Mouse (Mus musculus) bone marrow, adult 2 months (tissue): ENCODE measurements around the gene Cmtm6. TPM values are rescaled to one million over a fixed set of nuclear protein-coding genes. Genes with fewer than 3 reads are reported as not detected.

Source experiments
- H3K27ac ChIP-seq: fragments of 200-500 bp; 2 replicates; pipeline ENCODE4 v1.5.1; 2012; ENCODE audit warnings: low read depth, mild to moderate bottlenecking, control low read depth, inconsistent platforms, low read length; ENCODE audit not compliant: control insufficient read depth, poor library complexity, insufficient read depth
- H3K4me1 ChIP-seq: fragments of 200-500 bp; 2 replicates; pipeline ENCODE4 v1.6.1; 2011; ENCODE audit warnings: low read length; ENCODE audit not compliant: control insufficient read depth, insufficient read depth
- H3K4me3 ChIP-seq: fragments of 200-500 bp; replicated peaks from 2 replicates; pipeline ENCODE3; 2011; ENCODE audit warnings: mild to moderate bottlenecking, low read depth, low read length, control low read depth; ENCODE audit not compliant: control insufficient read depth
- CTCF ChIP-seq: fragments of 200-500 bp; IDR thresholded peaks from 2 replicates; pipeline ENCODE4 v1.5.1; 2011; ENCODE audit warnings: low read length, control low read depth; ENCODE audit not compliant: control insufficient read depth, insufficient read depth
- POLR2A ChIP-seq: fragments of 200-500 bp; IDR thresholded peaks from 2 replicates; pipeline ENCODE4 v1.6.1; 2011; ENCODE audit warnings: low read depth, mild to moderate bottlenecking, control low read depth, low read length, borderline replicate concordance; ENCODE audit not compliant: control insufficient read depth
- WGBS: fragments of 180-500 bp; shearing (Covaris S2); methylation state at CpG from one replicate; pipeline ENCODE4 v1.1.7; 2018; 5-methylcytosine and 5-hydroxymethylcytosine counted together
- polyA plus RNA-seq: library from polyadenylated mRNA; stranded (reverse); fragments of >200 nt; gene quantifications from 2 replicates; pipeline ENCODE4 v1.2.4, GENCODE M21; 2011; ENCODE audit warnings: low replicate concordance; ENCODE audit not compliant: missing spikeins, insufficient read depth, insufficient read length

Gene Cmtm6
- polyA plus RNA-seq, 1 experiment = 21.3 TPM

DNA sequence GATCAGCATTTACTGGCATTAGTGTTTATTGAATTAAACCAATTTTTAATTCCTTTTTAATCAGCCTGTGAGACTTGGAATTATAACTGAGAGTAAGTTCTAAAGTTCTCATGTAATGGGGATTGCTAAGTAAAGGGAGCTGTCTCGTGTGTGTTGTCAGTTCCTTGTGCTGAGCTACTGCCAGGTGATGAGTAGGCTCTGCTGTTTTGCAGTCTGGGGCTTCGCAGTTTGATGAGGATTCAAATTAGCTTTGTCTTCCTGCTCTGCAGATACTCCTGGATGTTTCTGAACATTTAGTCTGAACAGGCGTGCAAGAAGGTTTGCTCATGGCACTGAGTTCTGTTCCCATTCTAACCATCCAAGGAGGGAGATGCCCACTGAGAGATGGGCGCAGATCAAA, 33.8 kb upstream of the Cmtm6 start:
- Histone ChIP-seq H3K27ac (no peak overlapping the region), H3K4me1 (no peaks in the 10 kb centered on the region), H3K4me3 (no peak overlapping the region)
- TF ChIP-seq POLR2A (no peak), CTCF (no peak)
- WGBS = 82% methylated on average over 4 of the region's 4 CpGs

DNA sequence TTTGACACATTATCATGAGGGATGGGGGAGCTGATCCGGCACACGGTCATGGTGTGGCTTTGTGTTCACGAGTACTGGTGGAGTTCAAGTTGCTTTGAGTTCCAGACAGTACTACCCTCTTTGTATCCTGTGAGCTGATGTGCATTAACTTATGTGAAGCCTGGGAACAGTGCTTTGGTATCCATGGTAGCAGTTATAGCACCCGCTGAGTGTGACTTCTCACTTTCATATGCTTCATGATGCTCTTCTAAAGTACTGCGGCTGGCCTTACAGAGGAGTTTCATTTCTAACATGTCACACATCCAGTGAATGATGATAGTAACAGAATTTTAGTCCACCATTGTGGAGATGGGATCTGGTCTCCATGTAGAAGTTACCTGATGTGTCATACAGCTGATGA, 33.0 kb upstream of the Cmtm6 start:
- H3K27ac ChIP-seq = no peak overlapping the region
- WGBS = 89% methylated on average over 5 of the region's 5 CpGs
- no peaks in the 10 kb centered on the region for H3K4me1 ChIP-seq
- TF ChIP-seq POLR2A = no peak
- no peak for TF ChIP-seq CTCF
- no peak overlapping the region for H3K4me3 ChIP-seq

DNA sequence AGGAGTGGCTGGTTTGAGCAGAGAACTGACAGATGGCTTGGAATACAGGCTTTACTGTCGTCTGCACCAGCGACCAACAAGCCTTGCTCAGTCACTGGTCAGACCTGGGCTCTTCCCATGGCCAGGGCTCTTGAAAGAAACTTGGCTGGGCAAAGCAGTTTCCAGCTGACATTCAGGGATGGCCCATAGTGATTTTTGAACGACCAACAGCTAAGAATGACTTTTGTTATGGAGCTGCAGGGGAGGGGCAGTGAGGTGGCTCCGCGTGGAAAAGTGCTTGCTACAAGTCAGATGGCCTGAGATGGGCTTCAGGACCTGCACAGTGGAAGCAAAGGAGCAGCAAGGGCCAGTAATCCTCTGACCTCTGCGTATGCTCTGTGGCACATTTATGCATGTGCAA, 31.7 kb upstream of the Cmtm6 start:
- Histone ChIP-seq H3K4me1 (no peaks in the 10 kb centered on the region), H3K4me3 (no peak overlapping the region), H3K27ac (no peak overlapping the region)
- TF ChIP-seq POLR2A (no peak), CTCF (no peak)
- 84% methylated on average over 6 of the region's 6 CpGs for WGBS

DNA sequence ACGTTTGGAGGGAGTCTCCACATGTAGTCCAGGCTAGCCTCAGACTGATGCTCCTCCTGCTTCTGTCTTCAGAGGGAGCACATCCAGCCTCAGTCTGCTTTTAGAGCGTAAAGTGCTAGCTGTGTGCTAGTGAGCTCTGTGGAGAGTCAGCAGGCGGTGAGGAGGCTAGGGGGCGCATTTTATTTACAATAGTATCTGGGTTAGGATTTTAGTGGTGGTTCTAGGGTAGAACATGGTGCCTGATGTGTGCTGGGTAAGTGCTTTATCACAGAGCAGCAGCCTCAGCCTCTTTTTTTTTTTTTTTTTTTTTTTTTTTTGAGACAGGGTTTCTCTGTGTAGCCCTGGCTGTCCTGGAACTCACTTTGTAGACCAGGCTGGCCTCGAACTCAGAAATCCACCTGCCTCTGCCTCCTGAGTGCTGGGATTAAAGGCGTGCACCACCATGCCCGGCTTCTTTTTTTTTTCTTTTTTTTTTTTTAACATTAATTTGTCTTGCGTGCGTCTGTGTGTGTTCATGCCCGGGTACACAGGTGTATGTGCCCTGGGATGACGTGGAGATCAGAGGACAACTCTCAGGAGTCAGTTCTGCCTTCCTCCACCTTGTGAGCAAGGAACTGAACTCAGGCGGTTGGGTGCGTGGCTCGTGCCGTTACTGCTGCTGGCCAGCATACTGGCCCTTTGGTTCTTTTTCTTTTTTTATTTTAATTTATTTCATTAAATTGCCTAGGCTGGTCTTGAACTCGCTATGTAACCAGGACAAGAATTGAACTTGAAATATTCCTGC, 30.8 kb upstream of the Cmtm6 start:
- no peak for TF ChIP-seq POLR2A
- TF ChIP-seq CTCF = no peak
- Histone ChIP-seq H3K27ac (no peak overlapping the region), H3K4me1 (no peaks in the 10 kb centered on the region), H3K4me3 (no peak overlapping the region)
- WGBS = 87% methylated on average over 16 of the region's 16 CpGs

DNA sequence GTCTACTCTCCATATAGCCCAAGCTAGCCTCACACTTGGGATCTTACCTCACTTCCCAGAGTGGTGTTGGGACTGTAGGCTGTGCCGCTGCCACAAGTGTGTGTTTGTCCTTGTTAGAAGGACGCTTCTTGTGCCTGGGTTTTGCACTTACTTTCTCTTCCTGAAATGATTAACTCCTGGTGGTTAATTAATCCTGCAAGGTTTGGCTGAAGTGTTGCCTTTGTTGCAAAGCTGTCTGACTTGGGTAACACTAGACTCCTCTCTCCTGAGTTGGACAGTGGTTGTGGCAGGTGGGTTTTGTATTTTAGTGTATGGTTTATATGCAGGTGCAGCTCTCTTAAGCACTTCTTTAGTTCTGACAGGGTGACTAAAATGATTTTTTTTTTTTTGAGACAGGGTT, 29.9 kb upstream of the Cmtm6 start:
- H3K4me3 ChIP-seq = no peak overlapping the region
- no peaks in the 10 kb centered on the region for H3K4me1 ChIP-seq
- H3K27ac ChIP-seq = no peak overlapping the region
- no peak for TF ChIP-seq CTCF
- WGBS = 75% methylated on average over 2 of the region's 2 CpGs

DNA sequence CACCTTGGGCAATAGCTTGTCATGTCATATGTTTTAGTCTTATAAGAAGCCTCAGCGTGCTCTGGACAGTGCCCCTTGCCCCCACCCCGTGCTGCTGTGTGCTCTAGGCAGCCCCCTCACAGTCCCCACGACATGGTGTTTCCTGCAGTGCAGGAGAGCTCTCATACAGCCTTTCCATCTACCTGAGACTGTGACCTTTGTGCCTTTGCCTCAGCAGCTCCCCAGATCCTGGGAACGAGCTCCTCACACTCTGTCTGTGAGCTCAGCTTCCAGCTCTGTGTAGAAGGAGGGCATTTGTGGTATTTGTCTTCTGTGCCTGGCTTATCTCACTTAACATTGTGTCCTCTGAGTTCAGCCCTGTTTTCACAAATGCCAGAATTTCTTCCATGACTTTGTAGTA, 29.0 kb upstream of the Cmtm6 start:
- H3K27ac ChIP-seq = no peak overlapping the region
- no peaks in the 10 kb centered on the region for H3K4me1 ChIP-seq
- H3K4me3 ChIP-seq = no peak overlapping the region
- TF ChIP-seq POLR2A (no peak), CTCF (no peak)
- WGBS = 83% methylated on average over 4 of the region's 4 CpGs

DNA sequence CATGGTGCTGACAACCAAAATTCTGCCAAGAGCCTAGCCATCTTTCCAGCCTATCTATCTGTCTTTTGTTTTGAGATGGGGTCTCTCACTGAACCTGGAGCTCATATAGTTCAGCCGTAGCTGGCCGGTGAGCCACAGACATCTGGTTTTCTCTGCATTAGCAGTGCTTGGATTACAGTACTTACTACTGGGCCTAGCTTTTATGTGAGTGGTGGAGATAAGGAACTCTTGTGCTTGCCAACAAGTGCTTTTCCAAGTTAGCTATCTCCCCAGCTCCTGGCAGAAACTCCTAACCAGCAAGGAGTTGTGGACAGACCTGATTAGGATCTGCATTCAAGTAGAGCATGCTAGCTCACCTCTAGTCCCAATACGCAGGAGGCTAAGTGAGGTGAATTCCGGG, 23.1 kb upstream of the Cmtm6 start:
- 71% methylated on average over 4 of the region's 4 CpGs for WGBS

DNA sequence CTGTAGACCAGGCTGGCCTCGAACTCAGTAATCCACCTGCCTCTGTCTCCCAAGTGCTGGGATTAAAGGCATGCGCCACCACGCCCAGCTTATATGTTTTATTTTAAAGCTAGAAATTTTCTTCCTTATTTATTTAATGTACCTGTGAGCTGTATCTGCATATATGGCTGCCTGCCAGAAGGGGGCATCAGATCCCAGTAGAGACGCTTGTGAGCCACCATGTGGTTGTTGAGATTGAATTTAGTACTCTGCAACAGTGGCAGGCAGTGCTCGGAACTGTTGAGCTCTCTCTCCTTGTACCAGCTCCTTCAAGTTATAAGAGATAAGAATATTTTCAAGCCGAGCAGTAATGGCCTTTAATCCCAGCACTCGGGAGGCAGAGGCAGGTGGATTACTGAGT, 20.6 kb upstream of the Cmtm6 start:
- TF ChIP-seq POLR2A (no peak), CTCF (peak; percentile 51; the same call in 1 of the 2 replicates)
- WGBS = 69% methylated on average over 7 of the region's 7 CpGs

More for the DNA sequence above, 23.1 kb upstream of the Cmtm6 start:
- H3K4me3 ChIP-seq = no peak overlapping the region
- no peaks in the 10 kb centered on the region for H3K4me1 ChIP-seq
- TF ChIP-seq CTCF = no peak
- no peak for TF ChIP-seq POLR2A
- no peak overlapping the region for H3K27ac ChIP-seq

DNA sequence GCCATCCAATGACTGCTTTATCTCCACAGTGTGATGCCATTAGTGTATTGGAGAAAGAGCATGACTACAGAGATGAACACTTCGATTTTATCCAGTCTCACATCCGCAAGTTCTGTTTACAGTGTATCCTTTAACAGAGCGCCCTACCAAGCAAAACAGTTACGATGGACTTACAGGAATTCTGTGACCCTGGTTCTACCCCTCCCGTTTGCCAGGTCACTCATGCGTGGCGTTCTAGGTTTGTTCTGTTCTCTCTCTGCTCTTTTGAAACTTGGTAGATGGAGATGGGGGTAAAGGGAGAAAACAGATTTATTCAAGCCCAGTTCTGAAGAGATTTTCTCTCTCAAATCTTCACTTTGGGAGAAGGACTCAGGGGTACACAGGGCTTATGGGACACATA, 17.4 kb upstream of the Cmtm6 start:
- Histone ChIP-seq H3K27ac (no peak overlapping the region), H3K4me3 (no peak overlapping the region), H3K4me1 (no peaks in the 10 kb centered on the region)
- 91% methylated on average over 7 of the region's 7 CpGs for WGBS
- TF ChIP-seq POLR2A (no peak), CTCF (no peak)

More for the DNA sequence above, 20.6 kb upstream of the Cmtm6 start:
- Histone ChIP-seq H3K4me1 (no peaks in the 10 kb centered on the region), H3K27ac (no peak overlapping the region), H3K4me3 (no peak overlapping the region)
